Mouse (Mus musculus) retina, embryonic 14.5 days (tissue): ENCODE results near the gene F2.

Source experiments
- DNase-seq: peaks from one replicate; pipeline ENCODE4 v3.0.0-alpha.2; 2015; ENCODE audit warnings: low spot score

Gene F2

DNA sequence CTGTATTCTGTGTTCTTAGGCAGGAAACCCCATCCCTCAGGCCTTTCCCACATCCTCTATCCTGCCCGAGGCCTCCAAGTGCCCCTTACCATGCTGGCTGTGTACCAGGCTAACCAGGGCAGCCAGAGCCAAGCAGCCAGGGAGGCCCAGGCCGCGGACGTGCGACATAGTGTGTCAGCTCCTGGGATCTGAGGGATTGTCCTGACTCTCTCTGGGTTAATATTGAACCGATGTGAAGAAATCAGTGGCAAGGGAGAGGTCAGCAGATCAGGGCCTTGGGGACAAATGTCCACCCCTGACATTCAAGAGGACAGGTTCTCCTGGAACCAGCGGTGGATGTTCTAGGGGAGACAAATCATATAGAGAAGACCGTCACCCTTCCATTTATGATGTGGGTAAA, at the start of gene F2:
Gene F2, minus strand, starts transcription at position 186 of the 400 bp plus-strand sequence.
- DNase-seq: no peak

DNA sequence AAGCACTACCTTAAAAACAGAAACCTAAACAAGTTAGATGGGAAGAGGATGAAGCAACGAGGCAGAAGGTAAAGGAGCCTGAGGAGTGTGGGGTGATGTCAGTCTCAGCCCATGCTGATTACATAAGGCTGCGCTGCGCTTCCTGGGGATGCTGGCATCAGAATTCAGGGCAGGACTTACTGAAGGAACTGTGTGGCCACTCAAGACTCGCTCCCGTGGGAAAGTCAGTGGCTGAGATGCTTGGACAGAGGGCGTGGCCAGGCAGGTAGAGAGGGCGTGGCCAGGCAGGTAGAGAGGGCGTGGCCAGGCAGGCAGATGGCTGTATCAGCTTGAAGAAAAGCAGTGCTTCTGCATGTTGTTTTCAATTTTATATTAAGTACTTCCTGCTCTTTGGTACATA, 47.7 kb upstream of the F2 start:
- no peak for DNase-seq

DNA sequence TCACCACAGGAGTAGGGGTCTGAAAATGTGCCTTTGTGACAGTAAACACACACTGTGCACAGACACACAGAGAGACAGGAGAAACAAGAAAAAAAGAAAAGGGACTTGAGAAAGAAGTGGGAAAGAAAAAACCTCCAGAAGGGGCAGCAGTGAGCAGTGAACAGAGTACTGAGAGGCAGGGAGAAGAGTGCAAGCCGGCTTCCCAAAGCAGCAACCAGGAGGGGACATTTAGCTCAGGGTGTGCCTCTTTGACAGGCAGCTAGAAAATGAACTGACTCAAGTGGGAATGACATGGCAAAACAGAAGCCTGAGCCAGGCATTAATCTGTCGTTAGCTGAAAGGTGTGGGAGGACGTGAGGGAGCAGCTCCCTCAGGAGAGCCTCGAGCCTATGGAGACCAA, 46.6 kb upstream of the F2 start:
- DNase-seq: peak; percentile 69

DNA sequence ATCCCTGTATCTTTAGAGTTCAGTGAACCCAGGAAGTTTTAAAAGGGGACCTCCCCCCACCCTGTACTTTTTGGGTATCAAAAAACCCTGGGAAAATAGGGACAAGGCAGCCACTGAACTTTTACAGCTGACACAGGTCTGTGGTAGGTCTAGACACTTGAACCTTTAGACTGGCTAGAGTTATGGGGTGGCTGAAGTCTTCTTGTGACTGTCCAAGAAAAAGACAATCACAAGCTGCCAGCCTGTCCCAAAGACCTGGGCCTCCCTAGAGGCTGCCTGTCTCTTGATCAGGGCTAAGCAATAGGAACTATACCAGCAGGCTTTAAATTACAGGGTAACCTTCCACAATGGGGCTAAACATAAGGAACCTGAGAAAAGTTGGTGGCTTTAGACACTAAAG, 40.7 kb upstream of the F2 start:
- no peak for DNase-seq

DNA sequence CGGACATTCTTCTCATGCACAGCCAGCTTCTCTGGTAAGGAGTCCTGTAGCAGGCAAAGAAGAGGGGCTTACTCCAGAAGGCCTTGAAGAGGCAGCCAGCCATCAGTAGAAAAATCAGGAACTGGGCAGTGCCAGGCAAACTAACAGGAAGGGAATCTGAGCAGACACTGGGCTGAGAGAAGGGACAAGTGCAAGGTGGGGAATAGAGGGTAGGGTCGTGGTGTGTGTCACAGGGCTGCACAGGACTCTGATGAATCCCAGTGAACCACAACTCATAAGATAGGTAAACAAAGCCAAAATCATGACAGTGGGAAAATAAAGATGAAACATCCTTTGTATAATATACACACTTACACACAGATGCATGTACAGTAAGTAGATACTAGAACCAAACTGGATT, 40.2 kb upstream of the F2 start:
- no peak for DNase-seq

DNA sequence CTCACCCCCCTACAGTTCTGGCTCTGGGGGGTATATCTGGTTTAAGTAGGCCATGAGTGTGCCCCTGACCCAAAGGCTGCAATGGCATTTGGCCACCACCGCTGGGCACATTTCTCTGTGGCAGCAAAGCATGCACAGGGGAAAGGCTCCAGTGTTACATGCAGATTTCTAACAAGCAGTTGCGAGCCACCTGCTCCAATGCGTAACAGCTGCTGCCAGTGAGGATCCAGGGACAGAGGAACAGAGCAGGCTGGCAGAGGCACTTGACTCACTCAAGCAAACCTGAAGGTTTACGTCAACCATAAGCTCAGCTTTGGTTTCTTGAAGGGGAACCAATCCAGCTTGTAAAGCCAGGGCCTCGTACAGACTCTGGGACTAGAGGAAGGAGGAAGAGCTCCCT, 38.7 kb upstream of the F2 start:
- DNase-seq: no peak

DNA sequence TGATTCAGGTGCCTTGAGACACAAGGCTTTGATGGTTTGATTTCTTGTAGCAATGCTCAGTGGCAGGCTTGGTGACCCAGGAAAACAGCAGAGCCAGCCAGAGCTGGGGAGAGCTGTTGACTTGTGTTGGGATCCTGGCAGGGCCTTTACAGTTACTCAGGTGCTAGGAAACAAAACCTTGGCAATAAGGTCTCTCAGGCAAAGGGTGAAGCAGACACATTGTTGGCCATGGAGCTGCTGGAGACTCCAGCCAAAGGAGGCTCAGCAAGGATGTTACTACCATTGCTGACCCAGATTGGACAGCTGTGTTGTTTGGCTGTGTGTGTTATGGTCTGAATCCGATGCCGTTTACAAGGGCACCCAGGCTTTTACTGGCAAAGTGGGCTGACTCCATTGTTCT, 37.4 kb upstream of the F2 start:
- no peak for DNase-seq

DNA sequence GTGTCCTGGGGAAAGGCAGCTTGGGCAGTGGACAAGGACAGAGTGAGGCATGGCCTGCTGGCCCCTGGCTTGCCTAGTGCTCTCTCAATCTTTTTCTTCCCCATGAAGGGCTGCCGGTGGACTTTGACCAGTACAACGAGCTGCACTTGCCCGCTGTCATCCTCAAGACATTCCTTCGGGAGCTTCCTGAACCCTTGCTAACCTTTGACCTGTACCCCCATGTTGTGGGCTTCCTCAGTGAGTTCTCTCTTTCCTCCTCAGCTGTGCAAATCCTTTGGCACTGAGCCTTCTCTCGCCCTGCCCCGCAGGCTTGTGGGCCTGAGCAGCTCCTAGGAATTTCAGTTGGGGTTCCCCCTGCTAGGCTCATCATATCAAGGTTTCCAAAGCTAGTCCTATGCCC, 33.8 kb upstream of the F2 start:
- no peak for DNase-seq

DNA sequence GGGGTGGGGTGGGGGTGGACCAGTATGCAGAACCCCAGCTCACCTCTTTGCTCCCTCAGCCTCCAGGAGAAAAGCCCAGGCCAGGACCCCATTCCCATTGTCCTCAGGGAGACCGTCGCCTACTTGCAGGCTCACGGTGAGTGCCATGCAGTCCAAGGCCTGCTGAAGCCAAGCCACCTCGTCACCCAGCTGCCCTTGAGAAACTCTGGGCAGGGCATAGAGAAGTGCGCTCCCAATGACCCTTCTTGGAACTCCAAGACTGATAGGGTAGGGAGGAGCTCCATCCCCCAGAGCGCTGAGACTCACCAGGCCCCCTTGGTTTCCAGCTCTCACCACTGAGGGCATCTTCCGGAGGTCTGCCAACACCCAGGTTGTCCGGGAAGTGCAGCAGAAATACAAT, 33.1 kb upstream of the F2 start:
- no peak for DNase-seq

DNA sequence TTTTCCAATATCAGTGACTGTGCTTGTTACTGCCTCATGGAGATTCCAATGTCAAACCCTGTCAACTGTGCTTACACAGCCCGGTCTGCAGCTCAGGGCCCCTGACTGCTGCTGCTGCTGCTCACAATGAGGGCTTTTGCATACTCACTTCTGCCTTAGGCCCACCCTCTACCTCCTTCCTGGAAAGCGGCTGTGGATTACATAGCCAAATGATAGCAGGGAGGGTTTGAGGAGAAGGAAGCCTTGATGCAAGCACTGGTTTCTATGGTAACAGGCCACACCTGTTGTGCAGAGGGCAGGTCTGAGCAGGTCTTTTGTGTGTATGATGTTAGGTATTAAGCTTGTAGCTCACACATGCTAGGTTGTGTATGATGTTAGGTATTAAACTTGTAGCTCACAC, 31.5 kb upstream of the F2 start:
- no peak for DNase-seq

DNA sequence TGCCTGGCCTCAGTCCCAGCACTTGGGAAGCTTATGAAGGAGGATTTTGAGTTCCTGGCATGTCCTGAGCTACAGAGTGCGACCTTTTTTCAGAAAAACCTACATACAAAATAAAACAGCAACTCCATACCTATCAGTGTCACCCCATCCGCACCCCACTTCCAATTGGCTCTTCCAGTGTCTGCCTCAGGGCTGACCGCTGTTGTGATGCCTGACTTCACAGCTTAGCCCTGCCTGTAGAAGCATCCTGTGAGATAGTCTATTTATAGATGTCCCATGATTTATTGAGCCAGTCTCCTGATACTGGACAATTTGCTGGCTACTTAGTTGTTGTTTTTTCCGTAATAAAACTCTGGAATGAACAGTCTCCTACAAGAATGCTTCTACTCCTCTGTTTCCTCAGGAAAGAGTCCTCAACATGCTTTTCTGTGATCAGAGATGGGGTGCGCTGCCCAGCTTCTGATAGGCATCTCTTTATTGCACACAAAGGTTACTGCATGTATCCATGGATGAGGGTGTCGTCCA, 30.2 kb upstream of the F2 start:
- no peak for DNase-seq

DNA sequence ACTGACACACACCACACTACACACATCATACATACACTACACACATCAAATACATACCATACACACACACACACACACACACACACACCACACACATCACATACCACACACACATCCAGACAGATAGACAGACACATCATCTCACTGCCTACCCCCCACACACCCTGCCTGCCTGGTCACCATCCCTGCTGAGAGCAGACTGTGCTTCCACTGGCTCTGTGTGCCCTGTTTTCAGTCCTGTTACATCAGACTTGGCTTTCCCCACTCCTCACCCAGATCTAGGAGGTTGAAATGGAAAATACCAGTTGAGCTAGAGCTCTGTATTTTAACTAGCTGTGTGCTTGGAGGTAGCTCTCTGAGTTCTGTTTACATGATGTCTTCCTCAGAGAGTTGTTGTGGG, 28.6 kb upstream of the F2 start:
- DNase-seq: no peak

DNA sequence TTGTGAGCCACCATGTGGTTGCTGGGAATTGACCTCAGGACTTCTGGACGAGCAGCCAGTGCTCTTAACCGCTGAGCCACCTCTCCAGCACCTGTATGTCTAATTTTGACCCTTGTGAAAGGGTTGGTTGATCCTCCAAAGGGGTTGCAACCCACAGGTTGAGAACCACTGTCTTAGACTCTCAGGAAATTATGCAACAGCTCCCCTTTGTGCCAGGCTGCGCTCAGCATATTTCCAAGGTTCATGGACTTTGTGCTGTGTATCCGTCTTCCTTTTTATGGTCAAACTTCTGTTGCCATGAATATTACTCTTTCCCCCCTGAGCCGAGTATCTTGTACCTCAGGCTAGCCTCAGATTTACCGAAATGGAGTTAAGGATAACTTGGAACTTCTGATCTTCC, 24.8 kb upstream of the F2 start:
- no peak for DNase-seq

DNA sequence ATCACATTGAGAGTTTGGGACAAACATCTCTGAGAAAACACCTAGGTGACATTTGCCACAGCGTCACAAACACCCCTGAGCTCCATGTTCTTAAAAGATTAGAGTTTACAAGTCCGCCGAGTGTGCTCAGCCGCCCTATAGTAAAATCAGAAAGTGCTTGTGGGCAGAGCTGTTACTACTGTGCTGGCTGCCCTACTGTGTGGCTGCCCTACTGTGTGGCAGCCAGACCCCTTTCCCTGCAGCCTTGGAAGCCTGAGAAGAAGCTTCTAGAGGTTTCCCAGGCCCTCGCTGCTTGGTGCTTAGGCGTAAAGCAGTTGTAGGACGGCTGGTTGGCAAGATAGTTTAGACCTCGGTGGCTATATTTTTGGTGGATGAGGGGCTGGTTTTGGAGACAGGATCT, 23.4 kb upstream of the F2 start:
- no peak for DNase-seq

DNA sequence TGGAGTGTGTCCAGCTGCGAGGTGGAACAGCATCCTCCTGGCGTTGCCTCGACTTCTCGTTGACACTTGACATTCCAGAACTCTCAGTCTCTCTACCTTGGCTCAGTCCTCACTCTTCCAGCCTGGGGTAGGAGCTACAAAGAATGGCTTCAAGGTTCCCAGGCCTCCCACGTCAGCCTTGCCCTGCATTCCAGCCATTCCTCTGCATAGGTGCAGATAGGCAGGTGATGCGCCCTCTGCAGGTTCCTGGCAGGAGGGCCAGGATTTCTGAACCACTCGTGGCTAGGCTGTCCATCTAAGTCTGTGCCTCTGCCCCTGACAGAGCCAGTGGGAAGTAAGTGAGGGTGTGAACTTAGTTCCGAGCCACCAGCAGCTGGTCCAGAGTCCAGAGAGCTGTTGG, 20.6 kb upstream of the F2 start:
- DNase-seq: no peak

DNA sequence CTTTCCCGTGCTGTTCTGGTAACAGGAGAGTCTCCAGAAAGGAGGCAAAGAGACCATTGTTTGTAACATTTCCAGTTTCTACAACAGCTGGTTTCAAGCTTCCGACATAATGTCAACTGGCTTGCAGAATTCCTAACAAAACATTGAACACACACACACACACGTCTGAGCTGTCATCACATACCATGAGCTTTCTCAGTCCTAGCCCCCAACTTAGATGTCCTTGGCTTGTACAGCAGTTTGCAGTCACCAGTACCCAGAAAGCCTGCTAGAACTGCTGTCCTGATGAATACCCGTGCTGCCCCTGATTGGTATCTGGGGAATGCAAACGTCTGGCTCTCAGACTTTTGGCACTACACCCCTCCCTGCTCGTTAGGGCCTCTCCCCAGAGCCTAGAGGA, 19.6 kb upstream of the F2 start:
- DNase-seq: no peak

DNA sequence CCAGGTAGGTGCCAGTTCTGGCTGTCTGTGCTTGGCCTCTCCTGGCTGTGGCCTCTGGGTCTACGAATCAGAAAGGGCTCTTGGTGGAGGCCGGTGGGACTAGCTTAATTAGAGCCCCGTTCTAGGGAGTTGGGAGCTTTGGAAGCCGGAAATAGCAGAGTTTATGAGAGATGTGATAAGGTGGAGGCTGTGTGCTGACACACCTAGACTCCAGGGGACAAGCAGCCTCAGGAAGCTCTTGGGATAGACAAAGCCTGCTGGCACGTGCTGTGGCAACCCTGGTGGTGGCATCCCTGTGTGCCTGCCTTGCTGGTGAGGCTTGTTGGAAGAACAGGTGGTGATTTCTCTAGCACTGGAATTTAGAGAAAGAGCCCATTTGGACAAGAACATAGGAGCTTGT, 19.2 kb upstream of the F2 start:
- DNase-seq: no peak

DNA sequence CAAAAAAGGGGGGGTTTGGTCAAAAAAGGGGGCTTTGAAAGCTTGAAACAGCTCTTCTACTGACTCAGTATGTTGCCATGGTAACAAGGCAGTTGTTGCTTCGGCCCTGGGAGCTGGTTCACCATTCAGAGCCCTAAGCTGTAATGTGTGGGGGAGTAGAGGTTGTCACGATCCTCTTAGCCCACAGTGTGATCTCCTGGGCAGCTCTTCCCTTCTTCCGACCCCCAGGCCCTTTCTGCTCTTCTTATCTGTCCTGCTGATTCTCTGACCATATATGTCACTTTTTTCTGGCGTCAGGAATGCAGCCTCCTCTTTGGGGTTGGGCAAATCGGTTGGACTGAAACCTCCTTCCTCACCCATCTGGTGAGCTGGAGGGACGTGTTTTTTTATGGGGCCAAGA, 16.6 kb upstream of the F2 start:
- DNase-seq: peak; percentile 21

DNA sequence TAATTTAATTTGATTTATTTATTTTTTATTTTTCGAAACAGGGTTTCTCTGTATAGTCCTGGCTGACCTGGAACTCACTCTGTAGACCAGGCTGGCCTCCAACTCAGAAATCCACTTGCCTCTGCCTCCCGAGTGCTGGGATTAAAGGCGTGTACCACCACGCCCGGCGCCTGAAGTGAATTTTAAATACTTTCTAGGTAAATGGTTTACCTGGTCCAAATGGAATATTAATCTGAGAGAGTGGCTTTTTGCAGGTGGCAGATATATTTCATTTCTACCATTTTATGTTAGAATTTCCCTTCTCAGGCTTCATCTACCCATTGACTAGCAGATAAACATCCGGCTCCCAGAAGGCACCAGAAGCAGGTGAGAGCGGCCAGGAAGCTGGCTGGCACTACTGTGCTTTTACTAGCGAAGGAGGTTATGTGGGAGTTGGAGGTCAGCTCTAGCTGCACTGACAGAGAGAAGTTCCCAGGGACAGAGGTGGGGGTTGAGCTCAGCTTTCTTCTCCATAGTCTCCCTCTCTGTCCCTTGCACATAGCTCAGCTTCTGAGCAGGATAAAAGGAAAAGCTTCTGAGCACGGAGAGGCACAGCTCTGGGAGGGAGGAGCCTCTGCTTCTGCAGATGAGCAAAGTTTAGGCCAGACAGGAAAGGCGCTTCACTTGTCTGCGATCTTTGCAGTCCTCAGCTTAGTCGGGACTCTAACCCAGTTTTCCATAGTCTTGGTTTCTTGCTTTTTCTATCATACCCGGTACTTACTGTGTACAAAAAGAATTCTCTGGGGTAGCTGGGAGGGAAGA, 15.4 kb upstream of the F2 start:
- DNase-seq: no peak

DNA sequence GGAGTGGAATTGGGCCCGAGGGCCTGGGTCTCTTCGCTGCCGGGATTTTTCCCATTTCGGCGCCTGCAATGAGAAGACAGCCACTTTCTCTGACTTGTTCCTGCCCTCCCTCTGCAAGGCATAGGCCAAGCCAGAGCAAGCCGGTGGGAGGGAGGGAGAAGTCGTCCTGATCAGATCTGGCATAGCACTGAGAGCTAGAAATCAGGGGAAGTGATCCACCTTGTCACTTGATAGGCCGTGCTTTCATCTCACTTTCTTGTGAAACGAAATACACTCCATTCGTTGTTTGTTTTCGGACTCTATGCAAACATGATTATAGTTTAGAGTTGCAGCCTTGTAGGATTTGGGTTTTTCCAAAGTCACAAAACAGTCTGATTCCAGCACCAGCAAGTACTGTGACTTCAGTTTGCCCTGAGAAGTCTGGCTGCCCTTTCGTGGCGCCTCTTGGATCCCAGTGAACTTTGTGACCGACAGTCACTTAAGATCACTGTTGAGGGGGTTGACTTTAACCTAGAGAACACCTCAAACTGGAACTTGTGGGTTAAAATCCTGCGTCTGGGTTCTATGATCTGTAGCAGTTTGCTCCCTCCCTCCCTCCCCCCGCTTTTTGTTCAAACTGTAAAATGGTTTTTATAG, 14.3 kb upstream of the F2 start:
- no peak for DNase-seq

DNA sequence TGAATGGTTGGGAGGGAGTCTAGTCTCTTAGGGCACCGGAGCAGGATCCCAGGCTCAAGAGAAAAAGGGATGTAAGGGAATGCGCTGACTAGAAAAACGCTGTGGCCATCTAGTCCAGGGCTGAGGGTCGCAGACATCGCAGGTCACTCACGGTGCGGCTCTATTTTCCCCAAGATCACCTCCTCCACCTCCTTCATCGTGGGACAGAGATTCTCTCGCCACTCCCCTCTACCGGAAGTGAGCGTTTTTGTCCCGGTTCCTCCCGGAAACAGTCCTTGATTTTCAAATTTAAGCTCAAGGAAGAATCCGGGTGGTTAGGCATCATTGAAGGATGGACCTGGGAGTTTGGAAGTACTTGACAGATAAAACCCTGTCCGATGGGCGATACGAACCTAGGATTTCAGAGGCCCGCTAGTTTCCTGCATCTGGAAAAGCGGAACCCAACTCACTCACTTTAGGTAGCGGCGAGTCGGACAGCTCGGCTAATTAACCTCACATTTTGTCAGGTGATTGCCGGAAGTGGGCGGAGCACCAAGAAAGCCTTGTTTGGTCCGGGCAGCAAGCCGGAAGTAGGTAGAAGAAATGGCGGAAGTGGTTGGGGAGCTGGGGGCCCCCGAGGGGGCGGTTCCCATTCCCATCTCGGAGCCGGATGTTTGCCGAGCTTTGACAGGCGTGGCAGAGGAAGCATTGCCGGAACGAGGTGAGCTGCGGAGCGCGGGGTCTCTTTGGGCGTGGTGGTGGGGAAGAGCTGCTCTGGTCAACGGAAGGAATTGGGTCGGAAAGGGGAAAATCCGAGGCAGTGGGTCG, 13.5 kb upstream of the F2 start, which contains the start of the genes Zfp408 and Arhgap1:
Gene Zfp408, minus strand, starts transcription at position 239 of the 807 bp plus-strand sequence.
Gene Arhgap1, plus strand, starts transcription at position 308 of the 807 bp plus-strand sequence.
- DNase-seq: peak; percentile 99

DNA sequence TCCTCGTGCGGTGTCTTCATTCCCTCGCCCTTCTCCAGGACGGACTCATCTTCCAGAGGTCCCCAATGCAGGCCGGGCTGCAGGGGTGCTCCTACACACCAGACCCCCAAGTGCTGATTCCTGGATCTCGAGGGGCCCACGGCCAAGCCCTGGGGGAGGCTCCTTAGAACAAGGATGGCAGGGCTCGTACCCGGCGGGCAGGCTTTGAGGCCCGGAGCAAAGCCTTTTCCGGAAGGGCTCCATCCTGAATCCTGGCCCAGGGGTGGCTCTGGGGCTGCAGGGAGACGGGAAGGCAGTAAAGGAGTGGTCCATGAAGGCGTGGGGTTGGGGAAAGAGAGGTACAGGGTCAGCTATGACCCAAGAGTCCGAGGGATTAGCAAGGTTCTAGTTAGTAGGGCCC, 12.9 kb upstream of the F2 start:
- no peak for DNase-seq

DNA sequence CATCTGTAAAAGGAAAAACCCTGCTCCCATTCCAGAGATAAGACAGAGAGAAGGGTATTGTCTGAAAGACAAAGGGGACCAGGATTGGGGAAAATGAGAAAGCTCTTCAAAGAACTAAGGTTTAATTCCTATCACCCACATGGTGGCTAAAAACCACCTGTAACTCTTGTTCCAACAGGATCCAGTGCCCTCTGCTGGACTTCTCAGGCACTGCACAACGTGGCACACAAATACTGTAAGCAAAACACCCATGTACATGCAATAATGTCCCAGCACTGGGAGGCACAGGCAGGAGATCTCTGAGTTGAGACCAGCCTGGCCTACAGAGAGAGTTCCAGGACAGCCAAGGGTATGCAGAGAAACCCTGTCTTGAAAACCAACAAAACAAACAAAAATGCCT, 10.5 kb upstream of the F2 start:
- DNase-seq: peak; percentile 74
